Mouse (Mus musculus) c-Kit-negative CD71-positive TER-119-positive erythroid progenitor cells, embryonic 14.5 days (primary cell): ENCODE measurements around the gene Ogdh.

Experiments used
- DNase-seq: peaks from one replicate; pipeline ENCODE4 v3.0.0-alpha.2; 2013; ENCODE audit warnings: low read depth, low spot score

Ogdh gene

GRCm38 (mm10) chr11:6294632-6295031 is 3.2 kb downstream of the Ogdh start:
- DNase-seq = peak; percentile 66

- peak; percentile 29 for DNase-seq
Observed at GRCm38 (mm10) chr11:6296077-6296476, 4.6 kb downstream of the Ogdh start.

GRCm38 (mm10) chr11:6299435-6299834 is 8.0 kb downstream of the Ogdh start:
- no peak for DNase-seq

GRCm38 (mm10) chr11:6302793-6303192 is 11.4 kb downstream of the Ogdh start:
- DNase-seq = no peak

- DNase-seq = no peak
Observed at GRCm38 (mm10) chr11:6305943-6306430, 14.6 kb downstream of the Ogdh start.

- DNase-seq = no peak
Observed at GRCm38 (mm10) chr11:6308181-6308580, 16.7 kb downstream of the Ogdh start.

- no peak for DNase-seq
Observed at GRCm38 (mm10) chr11:6313874-6314406, 22.5 kb downstream of the Ogdh start.

GRCm38 (mm10) chr11:6316821-6317220 is 25.4 kb downstream of the Ogdh start:
- no peak for DNase-seq

GRCm38 (mm10) chr11:6318559-6318958 is 27.1 kb downstream of the Ogdh start:
- DNase-seq = no peak

- DNase-seq = no peak
Observed at GRCm38 (mm10) chr11:6319374-6319773, 27.9 kb downstream of the Ogdh start.

GRCm38 (mm10) chr11:6322086-6322485 is 30.7 kb downstream of the Ogdh start:
- DNase-seq = no peak

GRCm38 (mm10) chr11:6323348-6323747 is 31.9 kb downstream of the Ogdh start:
- no peak for DNase-seq

GRCm38 (mm10) chr11:6331256-6331655 is 39.8 kb downstream of the Ogdh start:
- no peak for DNase-seq

- no peak for DNase-seq
Observed at GRCm38 (mm10) chr11:6332606-6333005, 41.2 kb downstream of the Ogdh start.

- no peak for DNase-seq
Observed at GRCm38 (mm10) chr11:6333403-6333802, 42.0 kb downstream of the Ogdh start.

- DNase-seq = no peak
Observed at GRCm38 (mm10) chr11:6335321-6335720, 43.9 kb downstream of the Ogdh start.

- no peak for DNase-seq
Observed at GRCm38 (mm10) chr11:6336689-6337088, 45.3 kb downstream of the Ogdh start.

- DNase-seq = no peak
Observed at GRCm38 (mm10) chr11:6345956-6346355, 54.5 kb downstream of the Ogdh start.

- DNase-seq = no peak
Observed at GRCm38 (mm10) chr11:6346966-6347365, 55.5 kb downstream of the Ogdh start.

GRCm38 (mm10) chr11:6348681-6349200 is 57.3 kb downstream of the Ogdh start:
- no peak for DNase-seq

- no peak for DNase-seq
Observed at GRCm38 (mm10) chr11:6349586-6349985, 58.2 kb downstream of the Ogdh start.

- no peak for DNase-seq
Observed at GRCm38 (mm10) chr11:6355106-6355505, 63.7 kb downstream of the Ogdh start.

GRCm38 (mm10) chr11:6364581-6365275 is 73.3 kb downstream of the Ogdh start:
- DNase-seq = no peak
